Mouse (Mus musculus) lung, embryonic 15.5 days (tissue): ENCODE results near the gene Arpc5. TPM values are rescaled to one million over a fixed set of nuclear protein-coding genes. Genes with fewer than 3 reads are reported as not detected.
"Not testable (repeated sequence)": the region's sequence is repeated elsewhere in the genome, so short reads cannot be mapped to it uniquely, and the experiment has no call there.

Source experiments
- ATAC-seq: fragments of 200-750 bp; cut with Nextera tagmentation; 2 replicates; pipeline ENCODE4 v1.8.0; 2017; ENCODE audit warnings: moderate number of reproducible peaks, borderline replicate concordance; ENCODE audit not compliant: low FRiP score, low TSS enrichment; ENCODE audit errors: extremely low read depth
- H3K27ac ChIP-seq: fragments of 300-500 bp; sonication (generic); 2 replicates; pipeline ENCODE4 v1.5.1; 2015; ENCODE audit warnings: moderate library complexity, mild to moderate bottlenecking, inconsistent platforms
- H3K27me3 ChIP-seq: fragments of 300-500 bp; sonication (generic); 2 replicates; pipeline ENCODE4 v1.6.1; 2015; ENCODE audit warnings: inconsistent platforms
- H3K36me3 ChIP-seq: fragments of 300-500 bp; sonication (generic); 2 replicates; pipeline ENCODE4 v1.6.1; 2015; ENCODE audit warnings: inconsistent platforms
- H3K4me1 ChIP-seq: fragments of 300-500 bp; sonication (generic); 2 replicates; pipeline ENCODE4 v1.6.1; 2015; ENCODE audit warnings: inconsistent platforms
- H3K4me2 ChIP-seq: fragments of 300-500 bp; sonication (generic); 2 replicates; pipeline ENCODE4 v1.6.1; 2015; ENCODE audit warnings: inconsistent platforms, mild to moderate bottlenecking, moderate library complexity
- H3K4me3 ChIP-seq: fragments of 300-500 bp; sonication (generic); 2 replicates; pipeline ENCODE4 v1.5.1; 2015; ENCODE audit warnings: mild to moderate bottlenecking, inconsistent platforms
- H3K9ac ChIP-seq: fragments of 300-500 bp; sonication (generic); 2 replicates; pipeline ENCODE4 v1.6.1; 2015; ENCODE audit warnings: inconsistent platforms
- H3K9me3 ChIP-seq: fragments of 300-500 bp; sonication (generic); 2 replicates; pipeline ENCODE4 v1.6.1; 2016; ENCODE audit warnings: inconsistent platforms
- whole genome bisulfite sequencing: fragments of 180-500 bp; shearing (Covaris S2); methylation state at CpG from one replicate; pipeline ENCODE4 v1.1.7; 2015; 5-methylcytosine and 5-hydroxymethylcytosine counted together
- polyA plus RNA-seq: library from polyadenylated mRNA; unstranded; fragments of >200 nt; fragmentation: Nextera tagmentation; extraction: Ambion mirVana; gene quantifications from 2 replicates; pipeline ENCODE4 v1.2.1, GENCODE M21; 2015

The Arpc5 gene
- polyA plus RNA-seq, 1 experiment from 2014 or later, result 279 TPM

- Histone ChIP-seq H3K9ac (no peak overlapping the region), H3K27me3 (no peaks in the 10 kb centered on the region), H3K36me3 (no peaks in the 10 kb centered on the region), H3K4me3 (no peak overlapping the region), H3K4me2 (no peak overlapping the region), H3K27ac (no peak overlapping the region), H3K9me3 (no peaks in the 10 kb centered on the region), H3K4me1 (peaks cover 9% of the 10 kb centered on the region)
- 11% methylated on average over 5 of the region's 5 CpGs for WGBS
- ATAC-seq, result no peak
Measured at GRCm38 (mm10) chr1:152746426-152746825, 19.9 kb upstream of the Arpc5 start.

DNA sequence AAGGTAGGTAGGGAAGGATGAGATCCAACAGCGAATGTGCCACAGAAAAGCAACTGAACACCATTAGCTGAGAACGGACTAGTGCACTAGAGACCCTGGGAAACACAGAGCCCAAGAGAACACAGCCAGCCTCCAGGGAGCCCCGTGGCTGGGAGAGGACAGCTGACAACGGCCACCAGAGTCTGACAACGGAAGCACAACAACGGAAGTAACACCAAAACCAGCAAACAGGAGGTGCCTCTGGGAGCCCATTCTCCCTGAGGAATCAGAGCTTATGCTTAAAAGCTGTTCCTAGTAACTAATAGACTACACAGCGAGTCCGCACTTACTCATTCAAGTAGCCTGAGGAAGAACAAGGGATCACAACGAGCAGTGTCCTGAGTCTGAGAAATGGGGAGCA, 17.1 kb upstream of the Arpc5 start:
- WGBS, result 61% methylated on average over 9 of the region's 9 CpGs
- no peak overlapping the region for H3K9ac ChIP-seq
- no peaks in the 10 kb centered on the region for H3K9me3 ChIP-seq

GRCm38 (mm10) chr1:152750312-152750965, 15.9 kb upstream of the Arpc5 start, which contains the start of gene Apobec4:
TSS of gene Apobec4 (plus strand) at chr1:152750551.
- no peaks in the 10 kb centered on the region for H3K27me3 ChIP-seq
- WGBS, result 65% methylated on average over 13 of the region's 13 CpGs
- no peaks in the 10 kb centered on the region for H3K9me3 ChIP-seq
- H3K4me2 ChIP-seq, result no peak within 1 kb of the TSS
- H3K9ac ChIP-seq, result no peak within 1 kb of the TSS
- H3K27ac ChIP-seq, result no peak within 1 kb of the TSS
- no peak within 1 kb of the TSS for H3K4me3 ChIP-seq
- H3K36me3 ChIP-seq, result no peaks in the 10 kb centered on the region
- peaks cover 2% of the 10 kb centered on the region; the same call in 1 of the 2 replicates for H3K4me1 ChIP-seq
- ATAC-seq, result no peak

More for the DNA sequence above, 17.1 kb upstream of the Arpc5 start:
- no peak overlapping the region for H3K4me2 ChIP-seq
- H3K4me3 ChIP-seq, result no peak overlapping the region
- no peak for ATAC-seq
- no peak overlapping the region for H3K27ac ChIP-seq
- H3K4me1 ChIP-seq, result peaks cover 2% of the 10 kb centered on the region; the same call in 1 of the 2 replicates
- no peaks in the 10 kb centered on the region for H3K36me3 ChIP-seq
- no peaks in the 10 kb centered on the region for H3K27me3 ChIP-seq

DNA sequence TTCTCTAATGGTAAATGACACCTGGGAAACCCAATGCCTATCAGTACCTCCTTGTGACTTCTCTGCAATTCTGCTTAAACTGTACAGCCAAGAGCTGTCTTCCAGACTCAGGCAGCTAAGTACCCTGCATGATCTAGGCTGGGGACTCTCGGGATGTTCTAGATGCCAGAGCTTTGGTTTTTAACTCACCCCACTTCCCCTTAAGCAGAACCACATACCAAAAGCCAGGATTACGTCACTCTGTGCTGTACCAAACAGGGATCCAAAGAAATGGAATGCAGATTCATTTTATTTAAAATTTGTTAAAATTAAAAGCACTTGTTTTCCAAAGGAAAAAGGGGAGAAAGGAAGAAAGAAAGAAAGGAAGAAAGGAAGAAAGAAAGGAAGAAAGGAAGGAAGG, 4.6 kb upstream of the Arpc5 start:
- peaks cover 5% of the 10 kb centered on the region; the same call in 1 of the 2 replicates for H3K27me3 ChIP-seq
- WGBS, result 72% methylated on average over 2 of the region's 2 CpGs
- H3K36me3 ChIP-seq, result no peaks in the 10 kb centered on the region
- no peak overlapping the region for H3K9ac ChIP-seq
- peaks cover 13% of the 10 kb centered on the region for H3K4me1 ChIP-seq
- H3K4me2 ChIP-seq, result no peak overlapping the region
- no peak for ATAC-seq
- no peak overlapping the region for H3K27ac ChIP-seq
- H3K9me3 ChIP-seq, result no peaks in the 10 kb centered on the region
- H3K4me3 ChIP-seq, result no peak overlapping the region

- H3K9me3 ChIP-seq, result no peaks in the 10 kb centered on the region
- peaks cover 5% of the 10 kb centered on the region; the same call in 1 of the 2 replicates for H3K27me3 ChIP-seq
- ATAC-seq, result peak; percentile 49
- peak overlapping the region; percentile 87 for H3K27ac ChIP-seq
- H3K36me3 ChIP-seq, result peaks cover 24% of the 10 kb centered on the region
- H3K4me3 ChIP-seq, result peak overlapping the region; percentile 99
- peaks cover 15% of the 10 kb centered on the region for H3K4me1 ChIP-seq
- peak overlapping the region; percentile 98 for H3K4me2 ChIP-seq
- peak overlapping the region; percentile 95 for H3K9ac ChIP-seq
- WGBS, result 1% methylated on average over 56 of the region's 60 CpGs
Measured at GRCm38 (mm10) chr1:152766804-152767748, 734 bp downstream of the Arpc5 start.

DNA sequence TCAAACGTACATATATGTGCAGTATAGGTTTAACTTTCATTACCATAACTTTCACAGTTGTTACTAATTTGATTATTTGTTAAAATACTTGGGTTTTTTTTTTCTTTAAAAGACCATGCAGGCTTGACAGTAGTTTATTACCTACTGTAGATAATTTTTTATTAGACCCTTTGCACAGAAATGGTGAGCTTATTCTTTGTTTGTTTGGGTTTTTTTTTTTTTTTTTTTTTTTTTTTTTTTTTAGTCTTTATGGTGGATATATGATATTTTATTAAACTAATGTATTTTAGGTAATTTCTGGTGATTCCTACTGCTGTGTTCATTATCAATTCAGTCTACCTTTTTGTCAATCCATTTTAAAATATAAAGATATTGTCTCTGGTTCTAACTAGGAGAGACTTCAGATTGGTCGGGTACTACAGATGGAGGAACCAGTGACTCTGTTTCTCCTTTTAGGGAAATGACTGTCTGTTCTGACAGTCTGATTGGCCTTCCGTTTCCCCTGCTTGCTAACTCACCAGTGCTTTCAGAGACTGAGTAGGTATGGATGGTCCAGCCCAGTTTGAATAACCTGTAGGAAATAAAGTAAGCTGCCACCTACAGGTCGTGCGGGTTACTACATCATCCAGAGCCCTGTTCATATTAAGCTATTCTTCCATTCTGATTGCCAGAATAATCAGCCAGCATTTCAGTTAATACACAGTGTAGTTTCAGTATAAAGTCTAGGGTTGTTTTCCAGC, 1.6 kb downstream of the Arpc5 start:
- 11% methylated on average over 5 of the region's 5 CpGs for WGBS
- Histone ChIP-seq H3K9me3 (no peaks in the 10 kb centered on the region), H3K27me3 (peaks cover 5% of the 10 kb centered on the region; the same call in 1 of the 2 replicates), H3K4me2 (peak overlapping the region; percentile 98), H3K4me1 (peaks cover 15% of the 10 kb centered on the region), H3K4me3 (peak overlapping the region; percentile 99), H3K9ac (no peak overlapping the region), H3K36me3 (peaks cover 33% of the 10 kb centered on the region), H3K27ac (no peak overlapping the region)
- ATAC-seq, result no peak

- H3K36me3 ChIP-seq, result peaks cover 59% of the 10 kb centered on the region
Measured at GRCm38 (mm10) chr1:152771016-152771415, 4.7 kb downstream of the Arpc5 start.

GRCm38 (mm10) chr1:152774601-152775000, 8.3 kb downstream of the Arpc5 start:
- not testable (repeated sequence) for H3K4me2 ChIP-seq, H3K27ac ChIP-seq, H3K9me3 ChIP-seq, ATAC-seq, H3K9ac ChIP-seq, H3K4me1 ChIP-seq, H3K4me3 ChIP-seq, H3K27me3 ChIP-seq
- 77% methylated on average over 3 of the region's 3 CpGs for WGBS
- peaks cover 60% of the 10 kb centered on the region for H3K36me3 ChIP-seq

More at GRCm38 (mm10) chr1:152771016-152771415, 4.7 kb downstream of the Arpc5 start:
- no peak overlapping the region for H3K4me2 ChIP-seq
- no peaks in the 10 kb centered on the region; the same call in 1 of the 2 replicates for H3K27me3 ChIP-seq
- 88% methylated on average over 9 of the region's 9 CpGs for WGBS
- H3K4me1 ChIP-seq, result peaks cover 2% of the 10 kb centered on the region; the same call in 1 of the 2 replicates
- no peak for ATAC-seq
- no peak overlapping the region for H3K9ac ChIP-seq
- H3K27ac ChIP-seq, result no peak overlapping the region
- H3K4me3 ChIP-seq, result no peak overlapping the region
- no peaks in the 10 kb centered on the region for H3K9me3 ChIP-seq

DNA sequence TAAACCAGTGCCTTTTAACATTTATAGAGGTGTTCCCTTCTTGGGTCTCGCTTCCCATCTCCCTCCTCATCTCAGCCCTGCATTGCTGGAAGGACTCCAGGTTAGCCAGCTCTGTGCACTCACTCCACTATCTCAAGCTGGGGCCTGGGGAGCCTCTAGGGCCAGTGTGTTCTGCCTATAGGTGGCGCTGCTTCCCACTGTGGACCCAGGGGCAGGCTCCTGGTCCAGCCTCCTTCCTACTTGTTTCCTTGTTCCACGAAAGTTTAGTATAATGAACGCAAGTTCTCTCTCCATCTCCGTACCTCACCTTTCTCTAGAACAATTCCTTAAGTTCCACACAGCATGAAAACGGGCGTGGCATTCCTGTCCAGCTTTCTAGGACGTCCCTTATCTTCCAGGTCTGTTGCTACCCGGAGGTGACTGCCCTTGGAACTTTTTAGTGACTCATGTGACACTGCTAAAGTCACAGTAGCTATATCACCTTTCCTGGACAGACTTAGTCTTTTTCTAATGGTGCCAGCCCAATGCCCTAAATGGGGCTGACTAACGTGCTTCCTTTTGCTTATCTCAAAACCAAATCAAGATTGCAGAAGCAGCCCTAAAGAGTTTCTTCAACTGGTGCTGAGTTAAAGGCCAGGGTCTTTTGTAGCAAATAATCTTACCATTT, 12.9 kb downstream of the Arpc5 start:
- Histone ChIP-seq H3K4me3 (no peak overlapping the region), H3K4me1 (no peaks in the 10 kb centered on the region), H3K27me3 (no peaks in the 10 kb centered on the region), H3K4me2 (no peak overlapping the region), H3K27ac (no peak overlapping the region), H3K9me3 (no peaks in the 10 kb centered on the region), H3K9ac (no peak overlapping the region), H3K36me3 (peaks cover 20% of the 10 kb centered on the region)
- WGBS, result 25% methylated on average over 10 of the region's 10 CpGs
- 0 out of 2 replicates have a peak, but pooled peaks have one; percentile 77 for ATAC-seq

- Histone ChIP-seq H3K4me2 (no peak overlapping the region), H3K27ac (no peak overlapping the region), H3K9me3 (no peaks in the 10 kb centered on the region), H3K4me1 (0 out of 2 replicates have a peak, but pooled peaks cover 7% of the 10 kb centered on the region), H3K4me3 (no peak overlapping the region), H3K9ac (no peak overlapping the region), H3K27me3 (no peaks in the 10 kb centered on the region), H3K36me3 (no peaks in the 10 kb centered on the region)
- no peak for ATAC-seq
- WGBS, result 88% methylated on average over 8 of the region's 8 CpGs
Measured at GRCm38 (mm10) chr1:152784620-152785019, 18.3 kb downstream of the Arpc5 start.

DNA sequence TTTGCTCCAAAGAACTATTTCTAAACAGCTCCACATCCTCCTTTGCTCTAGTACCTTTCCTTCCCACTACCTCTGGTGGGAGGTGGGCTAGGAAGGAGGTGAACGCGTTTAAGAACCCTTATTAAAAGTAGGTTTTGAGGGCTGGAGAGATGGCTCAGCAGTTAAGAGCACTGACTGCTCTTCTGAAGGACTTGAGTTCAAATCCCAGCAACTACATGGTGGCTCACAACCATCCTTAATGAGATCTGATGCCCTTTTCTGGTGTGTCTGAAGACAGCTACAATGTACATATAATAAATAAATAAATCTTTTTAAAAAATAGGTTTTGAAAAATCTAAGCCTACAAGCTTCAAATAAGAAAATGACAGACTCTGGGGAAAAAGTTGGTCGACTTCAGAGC, 19.1 kb downstream of the Arpc5 start:
- not testable (repeated sequence) for H3K9ac ChIP-seq, ATAC-seq
- WGBS, result 82% methylated on average over 3 of the region's 3 CpGs

More for the DNA sequence above, 19.1 kb downstream of the Arpc5 start:
- H3K4me2 ChIP-seq, H3K9me3 ChIP-seq, H3K27me3 ChIP-seq, H3K4me1 ChIP-seq, H3K4me3 ChIP-seq, H3K27ac ChIP-seq, H3K36me3 ChIP-seq: not testable (repeated sequence)
